In the genomic region with DNA sequence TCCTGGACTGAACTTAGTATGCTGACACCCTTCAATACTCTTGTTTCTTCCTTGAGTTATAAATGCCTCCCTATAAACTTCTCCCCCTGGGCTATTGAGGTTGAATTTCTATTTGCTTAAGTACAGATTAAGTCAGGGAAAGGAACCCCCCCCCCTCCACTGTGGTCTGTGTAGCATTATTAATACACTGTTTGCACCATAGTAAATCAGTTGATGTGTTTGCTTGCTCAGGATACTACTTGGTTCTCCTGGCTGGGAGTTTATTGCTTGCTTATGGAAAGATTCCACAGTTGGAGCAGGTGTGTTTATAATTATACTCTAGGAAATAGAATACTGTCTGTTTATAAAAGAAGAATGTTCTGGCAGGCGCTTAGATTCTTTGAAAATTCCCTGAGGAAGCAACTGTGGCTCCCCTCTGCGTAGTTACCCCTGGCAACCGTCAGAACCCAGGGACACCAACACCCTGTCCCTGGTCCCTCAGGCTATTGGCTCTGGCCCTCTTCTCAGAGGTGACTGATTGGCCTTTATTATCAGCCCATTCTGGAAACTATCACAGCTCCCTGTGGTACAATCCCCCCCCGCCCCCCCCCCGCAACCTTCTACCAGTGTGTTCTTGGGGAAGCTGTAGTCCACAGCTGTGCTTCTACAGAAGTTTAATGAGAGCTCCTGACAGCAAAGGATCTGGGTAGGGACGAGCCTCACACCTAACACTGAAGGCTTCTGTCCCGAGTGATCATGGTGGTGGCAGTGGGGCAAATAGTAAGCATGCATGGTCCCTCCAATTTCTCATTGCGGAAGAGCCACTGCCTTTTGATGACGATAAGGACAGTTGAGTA, we compare ENCODE assay signal across 11 mouse cellular contexts.
A peak's percentile ranks its signal among the peaks of the same experiment; 100 is the strongest.
DNase-seq lines count a peak whose midpoint lies in the region; ATAC-seq lines count a peak whose summit lies in the region.
"Had no signal": no experiment of that assay in that cellular context is flagged by ENCODE, and none has a peak within 500 bp of the region (broad histone marks: within the 10 kb centered on the region; RNA-seq: fewer than 3 reads in every experiment).

No protein-coding gene starts in this region.

- no peaks in the 10 kb centered on the region for H3K36me3 ChIP-seq in neural tube, embryonic 11.5 days (ENCODE audit: control insufficient read depth, insufficient read depth, low read length)
- no peaks in the 10 kb centered on the region for H3K36me3 ChIP-seq in intestine, embryonic 15.5 days

- no peaks in the 10 kb centered on the region for H3K27me3 ChIP-seq in neural tube, embryonic 11.5 days (ENCODE audit: control insufficient read depth, insufficient read depth, low read length)
- H3K27me3 ChIP-seq in intestine, embryonic 15.5 days (replicated peaks), result no peaks in the 10 kb centered on the region

- no peak overlapping the region for H3K4me3 ChIP-seq in neural tube, embryonic 11.5 days (ENCODE audit: low read depth, low read length)
- H3K4me3 ChIP-seq in intestine, embryonic 15.5 days (replicated peaks), result no peak overlapping the region

- no peak overlapping the region for H3K4me2 ChIP-seq in neural tube, embryonic 11.5 days (ENCODE audit: low read depth)
- H3K4me2 ChIP-seq in intestine, embryonic 15.5 days (replicated peaks), result no peak overlapping the region

- 68% methylated on average over 9 of the region's 9 CpGs for WGBS in neural tube, embryonic 11.5 days
- WGBS in intestine, embryonic 15.5 days, result 59% methylated on average over 9 of the region's 9 CpGs

- H3K27ac ChIP-seq in neural tube, embryonic 11.5 days (ENCODE audit: low read depth, low read length), result no peak overlapping the region
- no peak overlapping the region for H3K27ac ChIP-seq in intestine, embryonic 15.5 days

- H3K9ac ChIP-seq in neural tube, embryonic 11.5 days (ENCODE audit: low read length), result no peak overlapping the region
- no peak overlapping the region for H3K9ac ChIP-seq in intestine, embryonic 15.5 days

- H3K9me3 ChIP-seq in neural tube, embryonic 11.5 days (ENCODE audit: control insufficient read depth, low read length), result no peaks in the 10 kb centered on the region
- no peaks in the 10 kb centered on the region for H3K9me3 ChIP-seq in intestine, embryonic 15.5 days

- DNase-seq in gastrocnemius, adult 18-20 months (ENCODE audit: low spot score), result peak; percentile 74
- no peak for DNase-seq in gastrocnemius, postnatal 4 days (ENCODE audit: low spot score in 2 of 2)
- DNase-seq in neural tube, embryonic 11.5 days (ENCODE audit: low spot score), result peak; percentile 24
- DNase-seq in neural tube, embryonic 10.5 days (ENCODE audit: extremely low spot score, low spot score), result no peak
- peak; percentile 89 for DNase-seq in skeletal muscle tissue, adult 2 months (ENCODE audit: low read depth, low spot score)
- DNase-seq in right cerebral cortex, postnatal 36 days (ENCODE audit: low spot score in 2 of 2), result no peak
- no peak for DNase-seq in adrenal gland, adult 8-10 months
- DNase-seq: adrenal gland, postnatal 10 days; cerebellum, adult 9-11 months; lung, postnatal 14 days had no signal

- no peaks in the 10 kb centered on the region for H3K4me1 ChIP-seq in neural tube, embryonic 11.5 days (ENCODE audit: control insufficient read depth, insufficient read depth, low read length)
- 0 out of 2 replicates have a peak, but pooled peaks cover 8% of the 10 kb centered on the region for H3K4me1 ChIP-seq in intestine, embryonic 15.5 days (replicated peaks)

- ATAC-seq in neural tube, embryonic 11.5 days (ENCODE audit: insufficient read depth, low FRiP score, low TSS enrichment), result peak; percentile 48; the same call in 1 of the 2 replicates
- ATAC-seq in intestine, embryonic 15.5 days, result peak; percentile 48; the same call in 1 of the 2 replicates

Comparison
In these comparisons a context has a peak if more than half of its experiments do, and no peak if none do; other contexts are left out.
1. DNase-seq: peak in gastrocnemius, adult 18-20 months (single experiment), neural tube, embryonic 11.5 days (single experiment) and skeletal muscle tissue, adult 2 months (single experiment); none in gastrocnemius, postnatal 4 days (0 of 2), neural tube, embryonic 10.5 days (single experiment), right cerebral cortex, postnatal 36 days (0 of 2) and adrenal gland, adult 8-10 months (single experiment).